Mouse (Mus musculus) kidney, postnatal 0 days (tissue): ENCODE measurements around the gene Tmem51. TPM values are rescaled to one million over a fixed set of nuclear protein-coding genes. Genes with fewer than 3 reads are reported as not detected.
"Not testable (repeated sequence)": the region's sequence is repeated elsewhere in the genome, so short reads cannot be mapped to it uniquely, and the experiment has no call there.

ENCODE experiments used
- ATAC-seq: fragments of 200-750 bp; cut with Nextera tagmentation; replicated peaks from 2 replicates; pipeline ENCODE4 v1.8.0; 2017; ENCODE audit warnings: low read depth, moderate number of reproducible peaks, moderate TSS enrichment, moderate library complexity; ENCODE audit not compliant: low FRiP score
- DNase-seq: peaks from one replicate; pipeline ENCODE4 v3.0.0-alpha.2; 2016; ENCODE audit warnings: low spot score
- H3K27ac ChIP-seq: fragments of 300-500 bp; sonication (generic); 2 replicates; pipeline ENCODE4 v1.5.1; 2014; ENCODE audit warnings: mild to moderate bottlenecking
- H3K27me3 ChIP-seq: fragments of 300-500 bp; sonication (generic); 2 replicates; pipeline ENCODE4 v1.6.1; 2014; ENCODE audit warnings: low read length, mixed read lengths; ENCODE audit not compliant: insufficient read depth
- H3K36me3 ChIP-seq: fragments of 300-500 bp; sonication (generic); 2 replicates; pipeline ENCODE4 v1.6.1; 2014; ENCODE audit warnings: low read length, mixed read lengths; ENCODE audit not compliant: insufficient read depth
- H3K4me1 ChIP-seq: fragments of 300-500 bp; sonication (generic); replicated peaks from 2 replicates; pipeline ENCODE4 v1.6.1; 2014; ENCODE audit warnings: antibody characterized with exemption, low read length, mixed read lengths; ENCODE audit not compliant: insufficient read depth
- H3K4me2 ChIP-seq: fragments of 300-500 bp; sonication (generic); 2 replicates; pipeline ENCODE4 v1.6.1; 2014; ENCODE audit warnings: mild to moderate bottlenecking, low read length, moderate library complexity, mixed read lengths
- H3K4me3 ChIP-seq: fragments of 300-500 bp; sonication (generic); replicated peaks from 2 replicates; pipeline ENCODE4 v1.5.1; 2014; ENCODE audit warnings: low read depth, low read length
- H3K9ac ChIP-seq: fragments of 300-500 bp; sonication (generic); 2 replicates; pipeline ENCODE4 v1.6.1; 2014; ENCODE audit warnings: low read depth, low read length
- H3K9me3 ChIP-seq: fragments of 300-500 bp; sonication (generic); replicated peaks from 2 replicates; pipeline ENCODE4 v1.6.1; 2016; ENCODE audit warnings: low read length, inconsistent platforms, mixed read lengths
- CTCF ChIP-seq: IDR thresholded peaks from 2 replicates; pipeline ENCODE4 v1.5.1; 2016; ENCODE audit warnings: antibody characterized with exemption, low read depth, mild to moderate bottlenecking, moderate library complexity
- WGBS: fragments of 180-500 bp; shearing (Covaris S2); extraction: QIAGEN DNeasy Blood & Tissue Kit; methylation state at CpG from one replicate; pipeline ENCODE4 v1.1.7; 2014; 5-methylcytosine and 5-hydroxymethylcytosine counted together
- polyA plus RNA-seq: library from polyadenylated mRNA; unstranded; fragments of >200 nt; fragmentation: Nextera tagmentation; extraction: Ambion mirVana; gene quantifications from 2 replicates; pipeline ENCODE4 v1.2.1, GENCODE M21; 2015

The Tmem51 gene
- polyA plus RNA-seq, 1 experiment from 2014 or later: 56.8 TPM

DNA sequence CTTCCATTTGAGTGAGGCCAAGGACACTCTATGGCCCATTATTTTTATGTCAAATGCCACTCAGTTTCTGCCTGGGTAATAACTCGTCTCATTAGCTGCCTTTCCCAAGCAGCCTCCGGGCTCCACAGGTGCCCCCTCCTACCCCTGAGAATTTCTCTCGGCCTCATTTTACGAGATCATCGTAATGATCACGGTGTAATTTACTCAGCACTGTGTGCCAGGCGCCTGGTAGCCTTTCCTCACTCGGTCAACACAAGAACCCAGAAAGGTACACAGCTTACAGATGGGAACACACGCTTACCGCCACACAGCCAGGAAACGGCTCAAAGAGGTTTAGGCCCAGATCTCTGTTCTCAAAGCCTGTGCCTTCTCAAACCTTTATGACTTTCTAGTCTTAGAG lies 75.9 kb downstream of the Tmem51 start:
- Histone ChIP-seq H3K9me3 (no peaks in the 10 kb centered on the region), H3K27me3 (no peaks in the 10 kb centered on the region), H3K27ac (no peak overlapping the region), H3K4me3 (no peak overlapping the region), H3K4me1 (no peaks in the 10 kb centered on the region), H3K9ac (no peak overlapping the region), H3K36me3 (no peaks in the 10 kb centered on the region), H3K4me2 (no peak overlapping the region)
- ATAC-seq (no peak), DNase-seq (no peak)
- TF ChIP-seq CTCF: no peak
- 40% methylated on average over 11 of the region's 11 CpGs for WGBS

GRCm38 (mm10) chr4:142000581-142000980 lies 83.5 kb downstream of the Tmem51 start:
- peaks cover 5% of the 10 kb centered on the region; the same call in 1 of the 2 replicates for H3K4me1 ChIP-seq
- 16% methylated on average over 9 of the region's 9 CpGs for WGBS
- H3K4me2 ChIP-seq: no peak overlapping the region
- H3K9ac ChIP-seq: no peak overlapping the region
- H3K36me3 ChIP-seq: no peaks in the 10 kb centered on the region
- no peak overlapping the region for H3K27ac ChIP-seq
- peak; percentile 70 for DNase-seq
- ATAC-seq: peak; percentile 63
- no peaks in the 10 kb centered on the region for H3K27me3 ChIP-seq
- TF ChIP-seq CTCF: no peak
- no peaks in the 10 kb centered on the region for H3K9me3 ChIP-seq
- H3K4me3 ChIP-seq: no peak overlapping the region

DNA sequence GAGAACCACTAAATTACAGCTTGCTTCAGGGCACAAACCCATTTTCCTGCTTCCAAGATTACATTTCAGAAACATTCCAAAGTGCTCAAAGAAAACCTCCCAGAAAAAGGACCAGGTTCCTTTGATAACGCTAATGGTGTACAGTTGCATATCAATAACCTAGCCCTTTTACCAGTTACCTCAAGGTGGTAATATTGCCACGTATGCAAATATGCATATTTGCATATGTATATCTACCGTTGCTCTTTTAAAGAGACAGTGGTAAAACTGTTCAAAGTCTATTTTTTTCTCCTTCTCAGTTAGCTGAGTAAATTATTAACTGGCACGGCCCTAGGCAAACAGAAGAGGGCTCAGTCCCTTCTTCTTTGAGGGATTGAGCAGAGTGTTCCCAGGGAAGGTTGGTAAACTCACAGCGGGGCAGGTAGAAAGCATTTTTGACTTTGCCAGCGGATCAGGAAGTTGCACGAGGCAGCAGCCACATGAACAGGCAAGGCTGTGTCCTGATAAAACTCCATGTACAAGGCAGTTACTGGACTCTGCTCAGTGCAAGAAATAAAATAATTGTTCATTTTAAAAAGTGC lies 84.5 kb downstream of the Tmem51 start:
- no peak overlapping the region for H3K9ac ChIP-seq
- no peaks in the 10 kb centered on the region for H3K27me3 ChIP-seq
- DNase-seq (no peak), ATAC-seq (0 out of 2 replicates have a peak, but pooled peaks have one; percentile 11)
- H3K4me1 ChIP-seq: peaks cover 5% of the 10 kb centered on the region; the same call in 1 of the 2 replicates
- H3K36me3 ChIP-seq: no peaks in the 10 kb centered on the region
- H3K9me3 ChIP-seq: no peaks in the 10 kb centered on the region
- 38% methylated on average over 7 of the region's 7 CpGs for WGBS
- no peak overlapping the region for H3K4me2 ChIP-seq
- no peak overlapping the region for H3K4me3 ChIP-seq
- peak overlapping the region; percentile 73 for H3K27ac ChIP-seq
- TF ChIP-seq CTCF: no peak

DNA sequence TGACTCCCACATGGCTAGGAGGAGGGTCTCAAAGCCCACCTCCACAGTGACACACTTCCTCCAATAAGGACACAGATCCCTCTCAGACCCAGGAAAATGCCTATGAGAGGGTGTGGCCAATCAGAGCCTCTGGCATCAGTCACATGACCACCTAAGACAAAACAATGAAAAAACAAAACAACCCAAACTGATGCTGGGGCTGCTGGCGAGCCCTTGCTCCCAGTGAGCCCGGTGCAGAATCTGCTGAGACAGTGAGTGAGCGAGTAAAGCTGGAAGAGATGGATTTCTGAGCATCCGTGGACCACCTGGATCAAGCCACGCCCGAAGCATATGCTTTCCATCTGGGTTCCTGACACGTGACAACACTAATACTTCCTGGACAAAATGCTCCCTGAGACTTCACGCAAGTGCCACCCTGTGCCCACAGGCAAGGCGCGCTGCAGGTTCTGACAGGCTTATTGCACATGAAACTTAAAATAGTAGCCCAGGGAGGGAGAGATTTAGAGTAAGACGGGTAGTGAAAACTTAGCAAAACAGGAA lies 85.8 kb downstream of the Tmem51 start:
- Histone ChIP-seq H3K27me3 (no peaks in the 10 kb centered on the region), H3K9ac (no peak overlapping the region), H3K4me1 (peaks cover 5% of the 10 kb centered on the region; the same call in 1 of the 2 replicates), H3K27ac (peak overlapping the region; percentile 27; the same call in 1 of the 2 replicates), H3K4me3 (no peak overlapping the region), H3K36me3 (no peaks in the 10 kb centered on the region), H3K4me2 (peak overlapping the region; percentile 34), H3K9me3 (no peaks in the 10 kb centered on the region)
- 24% methylated on average over 11 of the region's 11 CpGs for WGBS
- no peak for TF ChIP-seq CTCF
- DNase-seq (peak; percentile 46), ATAC-seq (0 out of 2 replicates have a peak, but pooled peaks have one; percentile 47)

GRCm38 (mm10) chr4:141996880-141997279 lies 87.2 kb downstream of the Tmem51 start:
- no peak for ATAC-seq
- no peak for TF ChIP-seq CTCF
- WGBS: 48% methylated on average over 3 of the region's 3 CpGs
- Histone ChIP-seq H3K4me1 (peaks cover 5% of the 10 kb centered on the region; the same call in 1 of the 2 replicates), H3K36me3 (no peaks in the 10 kb centered on the region), H3K27ac (no peak overlapping the region), H3K27me3 (no peaks in the 10 kb centered on the region), H3K9ac (no peak overlapping the region), H3K9me3 (no peaks in the 10 kb centered on the region), H3K4me2 (no peak overlapping the region), H3K4me3 (no peak overlapping the region)
- no peak for DNase-seq

DNA sequence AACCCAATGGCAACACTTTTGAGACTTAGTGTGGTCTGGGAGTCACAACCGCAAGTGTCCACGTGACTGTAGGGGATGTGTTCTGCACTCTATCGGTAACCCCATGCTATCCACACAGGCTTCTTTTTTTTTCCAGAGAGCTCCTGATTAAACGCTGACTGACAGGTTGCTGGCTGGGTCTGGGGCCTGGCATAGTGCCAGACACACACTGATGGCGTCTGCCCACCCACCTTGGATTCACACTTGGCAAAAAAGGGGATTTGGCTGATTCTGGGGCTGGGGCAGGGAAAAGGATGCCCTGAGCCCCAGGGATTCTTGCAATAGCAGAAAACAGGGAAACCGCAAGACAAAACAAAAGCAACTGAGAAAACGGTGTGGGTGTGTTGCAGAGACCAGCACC lies 88.0 kb downstream of the Tmem51 start:
- no peak overlapping the region for H3K4me2 ChIP-seq
- H3K36me3 ChIP-seq: no peaks in the 10 kb centered on the region
- ATAC-seq (no peak), DNase-seq (no peak)
- H3K4me3 ChIP-seq: no peak overlapping the region
- H3K4me1 ChIP-seq: peaks cover 5% of the 10 kb centered on the region; the same call in 1 of the 2 replicates
- H3K27me3 ChIP-seq: no peaks in the 10 kb centered on the region
- 79% methylated on average over 7 of the region's 7 CpGs for WGBS
- no peak overlapping the region for H3K9ac ChIP-seq
- no peak for TF ChIP-seq CTCF
- H3K9me3 ChIP-seq: no peaks in the 10 kb centered on the region
- H3K27ac ChIP-seq: no peak overlapping the region

DNA sequence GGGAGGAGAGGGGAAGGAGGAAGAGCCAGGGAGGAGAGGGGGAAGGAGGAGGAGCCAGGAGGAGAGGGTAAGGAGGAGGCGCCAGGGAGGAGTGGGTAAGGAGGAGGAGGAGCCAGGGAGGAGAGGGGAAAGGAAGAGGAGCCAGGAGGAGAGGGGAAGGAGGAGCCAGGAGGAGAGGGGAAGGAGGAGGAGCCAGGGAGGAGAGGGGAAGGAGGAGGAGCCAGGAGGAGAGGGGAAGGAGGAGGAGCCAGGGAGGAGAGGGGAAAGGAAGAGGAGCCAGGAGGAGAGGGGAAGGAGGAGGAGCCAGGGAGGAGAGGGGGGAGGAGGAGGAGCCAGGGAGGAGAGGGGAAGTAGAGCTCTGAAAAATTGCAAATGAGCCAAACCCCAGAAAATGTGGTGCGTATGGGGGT lies 90.0 kb downstream of the Tmem51 start:
- H3K4me3 ChIP-seq, H3K9ac ChIP-seq, H3K27me3 ChIP-seq, H3K36me3 ChIP-seq, H3K9me3 ChIP-seq, H3K4me1 ChIP-seq, ATAC-seq, H3K27ac ChIP-seq, DNase-seq, H3K4me2 ChIP-seq: not testable (repeated sequence)
- WGBS: 71% methylated on average over 2 of the region's 2 CpGs
